Mouse (Mus musculus) liver, embryonic 16.5 days (tissue): ENCODE data around the gene Gm2663. TPM values are rescaled to one million over a fixed set of nuclear protein-coding genes. Genes with fewer than 3 reads are reported as not detected.

Experiments
- polyA plus RNA-seq: library from polyadenylated mRNA; unstranded; fragments of >200 nt; fragmentation: Nextera tagmentation; extraction: Ambion mirVana; gene quantifications from 2 replicates; pipeline ENCODE4 v1.2.1, GENCODE M21; 2015

Gene Gm2663
- polyA plus RNA-seq, 1 experiment from 2014 or later, result not detected

Other genes with a start within 250 kb of the Gm2663 start
- gene Moxd2, start 112.0 kb downstream of the Gm2663 start, polyA plus RNA-seq, result not detected in 2 replicates
- not detected in 2 replicates for gene Prss58, start 99.1 kb downstream of the Gm2663 start, polyA plus RNA-seq
- gene 1700074P13Rik, start 58.9 kb downstream of the Gm2663 start, polyA plus RNA-seq, result not detected in 2 replicates
- gene Gm4744, start 47.6 kb downstream of the Gm2663 start, polyA plus RNA-seq, result not detected in 2 replicates
- gene 1810009J06Rik, start 34.7 kb downstream of the Gm2663 start, polyA plus RNA-seq, result 0.11 TPM in 1 of 2 replicates, not detected in the other
- 0.06 TPM in 1 of 2 replicates, not detected in the other for gene 2210010C04Rik, start 36.0 kb upstream of the Gm2663 start, polyA plus RNA-seq